Mouse (Mus musculus): ENCODE data around the gene Rap2a. TPM values are rescaled to one million over a fixed set of nuclear protein-coding genes. Genes with fewer than 3 reads are reported as not detected.

The Rap2a gene
- total and polyA plus RNA-seq, 3 experiments, result 1.3 to 1.5 (median 1.4) TPM

GRCm38 (mm10) chr14:120477288-120477981, 809 bp upstream of the Rap2a start (continued):
- TF ChIP-seq SMC3 (IDR thresholded peaks at IDR 0.05; ENCODE audit: low read depth, low read length) (no peak), MAX (IDR thresholded peaks at IDR 0.05; ENCODE audit: low read length) (peak; percentile 68), PAX5 (IDR thresholded peaks at IDR 0.05; ENCODE audit: low read length) (no peak), KAT2A (IDR thresholded peaks at IDR 0.05; ENCODE audit: insufficient replicate concordance, low read length) (0 out of 2 replicates have a peak, but pooled peaks have one; percentile 38), E2F4 (IDR thresholded peaks at IDR 0.05; ENCODE audit: insufficient replicate concordance, low read depth, low read length) (no peak; the same call in 1 of the 2 replicates), GABPA (IDR thresholded peaks at IDR 0.05; ENCODE audit: insufficient replicate concordance, low read depth, low read length) (peak; percentile 90), NELFE (IDR thresholded peaks at IDR 0.05; ENCODE audit: low read depth, low read length) (peak; percentile 68), BHLHE40 (IDR thresholded peaks at IDR 0.05; ENCODE audit: low read depth, low read length) (no peak), IRF4 (IDR thresholded peaks at IDR 0.05; ENCODE audit: low read depth, low read length) (no peak; the same call in none of the 2 replicates)

- dilution Hi-C loops (cut with MboI; ENCODE audit: extremely low pct_ligation_motif_present, extremely low pct_unique_long_range_greater_than_20kb, low sequenced_read_pairs) (no loop called here), in situ Hi-C loops (cut with MboI; ENCODE audit: low pct_ligation_motif_present, low pct_unique_long_range_greater_than_20kb, low sequenced_read_pairs) (no loop called here)
- Histone ChIP-seq H3K4me2 (ENCODE audit: insufficient read depth, low read depth, poor library complexity, severe bottlenecking) (peak overlapping the region; percentile 76), H3K9me3 (replicated peaks; ENCODE audit: low read length) (no peaks in the 10 kb centered on the region), H3K27ac (ENCODE audit: insufficient read depth, low read depth) (no peak overlapping the region), H3K4me1 (ENCODE audit: control insufficient read depth in 1 of 2, insufficient read depth in 2 of 2) (peaks cover 0 to 13% of the 10 kb centered on the region in 2 experiments; a peak in 3 of 4 replicates), H3K79me2 (replicated peaks; ENCODE audit: control insufficient read depth, extremely low read depth, insufficient read depth, poor library complexity, severe bottlenecking) (no peaks in the 10 kb centered on the region), H3K4me3 (replicated peaks in 1 of 3; ENCODE audit: low read depth in 2 of 3, low read length in 2 of 3, poor library complexity in 1 of 3) (peak overlapping the region; percentile 53 to 92 (median 78)), H3K36me3 (replicated peaks in 1 of 2; ENCODE audit: control insufficient read depth in 1 of 2, insufficient read depth in 1 of 2, low read length in 1 of 2) (no peaks in the 10 kb centered on the region), H3K9ac (ENCODE audit: insufficient read depth, low read depth) (peak overlapping the region; percentile 45), H3K27me3 (replicated peaks) (no peaks in the 10 kb centered on the region)
- no peak for TF ChIP-seq KAT2A (IDR thresholded peaks at IDR 0.05; ENCODE audit: insufficient replicate concordance, low read length)
- TF ChIP-seq NRF1 (IDR thresholded peaks at IDR 0.05; ENCODE audit: low read depth, low read length), result 0 out of 2 replicates have a peak, but pooled peaks have one; percentile 28
- no peak for TF ChIP-seq USF1 (IDR thresholded peaks at IDR 0.05; ENCODE audit: low read depth, low read length)
- DNase-seq (ENCODE audit: extremely low read depth), result peak; percentile 6
Measured at GRCm38 (mm10) chr14:120478641-120479341, 547 bp downstream of the Rap2a start.

DNA sequence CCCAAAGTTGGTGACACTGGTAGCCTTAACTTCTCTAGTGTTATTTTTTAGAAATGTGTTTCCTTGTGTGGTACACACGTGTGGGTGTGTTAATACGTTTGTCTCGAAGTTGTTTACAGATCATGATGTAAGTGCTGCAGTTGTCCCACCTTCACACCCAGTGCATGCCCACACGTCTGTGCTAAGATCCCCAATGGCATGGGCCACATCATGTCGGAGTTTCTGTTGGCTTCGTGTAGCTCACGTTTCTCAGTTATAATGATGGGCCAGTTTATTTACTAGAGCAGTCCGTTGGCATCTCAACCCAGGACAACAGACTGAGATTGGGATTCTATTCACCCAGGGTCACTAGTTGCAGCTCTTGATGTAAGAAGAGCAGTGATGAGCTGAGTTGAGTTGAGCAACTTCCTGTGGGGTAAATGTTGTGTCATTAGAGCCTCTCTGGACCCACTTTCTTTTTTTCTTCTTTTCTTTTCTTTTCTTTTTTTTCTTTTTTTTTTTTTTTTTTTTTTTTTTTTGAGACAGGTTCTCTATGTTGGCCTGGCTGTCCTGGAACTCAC, 2.2 kb downstream of the Rap2a start:
- Histone ChIP-seq H3K4me2 (ENCODE audit: insufficient read depth, low read depth, poor library complexity, severe bottlenecking) (no peak overlapping the region), H3K9ac (ENCODE audit: insufficient read depth, low read depth) (no peak overlapping the region), H3K36me3 (replicated peaks in 1 of 2; ENCODE audit: control insufficient read depth in 1 of 2, insufficient read depth in 1 of 2, low read length in 1 of 2) (no peaks in the 10 kb centered on the region), H3K4me1 (ENCODE audit: control insufficient read depth in 1 of 2, insufficient read depth in 2 of 2) (peaks cover 0 to 13% of the 10 kb centered on the region in 2 experiments; a peak in 3 of 4 replicates), H3K9me3 (replicated peaks; ENCODE audit: low read length) (no peaks in the 10 kb centered on the region), H3K4me3 (replicated peaks in 1 of 3; ENCODE audit: low read depth in 2 of 3, low read length in 2 of 3, poor library complexity in 1 of 3) (no peak overlapping the region), H3K27me3 (replicated peaks) (no peaks in the 10 kb centered on the region), H3K79me2 (replicated peaks; ENCODE audit: control insufficient read depth, extremely low read depth, insufficient read depth, poor library complexity, severe bottlenecking) (no peaks in the 10 kb centered on the region), H3K27ac (ENCODE audit: insufficient read depth, low read depth) (no peak overlapping the region)
- no peak for TF ChIP-seq CTCF (conservative IDR thresholded peaks at IDR 0.05 in 1 of 2, IDR thresholded peaks at IDR 0.05 in 1 of 2; ENCODE audit: low read depth in 2 of 2, low read length in 2 of 2)
- no peak for TF ChIP-seq MEF2A (IDR thresholded peaks at IDR 0.05; ENCODE audit: borderline replicate concordance, low read depth, low read length)
- TF ChIP-seq TBP (conservative IDR thresholded peaks at IDR 0.05; ENCODE audit: low read depth, low read length), result no peak
- TF ChIP-seq MAX (IDR thresholded peaks at IDR 0.05; ENCODE audit: low read length), result no peak
- no peak for TF ChIP-seq ZNF384 (IDR thresholded peaks at IDR 0.05; ENCODE audit: low read depth, low read length)
- TF ChIP-seq USF2 (conservative IDR thresholded peaks at IDR 0.05; ENCODE audit: low read depth, low read length), result no peak
- no peak for TF ChIP-seq RAD21 (IDR thresholded peaks at IDR 0.05; ENCODE audit: low read depth, low read length)
- TF ChIP-seq E2F4 (IDR thresholded peaks at IDR 0.05; ENCODE audit: insufficient replicate concordance, low read depth, low read length), result no peak
- TF ChIP-seq UBTF (IDR thresholded peaks at IDR 0.05; ENCODE audit: low read depth, low read length), result no peak
- TF ChIP-seq KAT2A (IDR thresholded peaks at IDR 0.05; ENCODE audit: insufficient replicate concordance, low read length), result no peak
- TF ChIP-seq SMC3 (IDR thresholded peaks at IDR 0.05; ENCODE audit: low read depth, low read length), result no peak
- no peak for TF ChIP-seq EP300 (IDR thresholded peaks at IDR 0.05; ENCODE audit: low read length)
- no peak for TF ChIP-seq CHD2 (IDR thresholded peaks at IDR 0.05; ENCODE audit: low read length)
- no peak for TF ChIP-seq ZMIZ1 (IDR thresholded peaks at IDR 0.05; ENCODE audit: low read depth, low read length)
- no peak for TF ChIP-seq USF1 (IDR thresholded peaks at IDR 0.05; ENCODE audit: low read depth, low read length)
- no peak for TF ChIP-seq PAX5 (IDR thresholded peaks at IDR 0.05; ENCODE audit: low read length)
- TF ChIP-seq IRF4 (IDR thresholded peaks at IDR 0.05; ENCODE audit: low read depth, low read length), result no peak
- no peak for TF ChIP-seq ZC3H11A (IDR thresholded peaks at IDR 0.05; ENCODE audit: low read depth, low read length)
- TF ChIP-seq ETS1 (conservative IDR thresholded peaks at IDR 0.05; ENCODE audit: low read depth, low read length), result no peak
- TF ChIP-seq BHLHE40 (IDR thresholded peaks at IDR 0.05; ENCODE audit: low read depth, low read length), result no peak
- dilution Hi-C loops (cut with MboI; ENCODE audit: extremely low pct_ligation_motif_present, extremely low pct_unique_long_range_greater_than_20kb, low sequenced_read_pairs) (no loop called here), in situ Hi-C loops (cut with MboI; ENCODE audit: low pct_ligation_motif_present, low pct_unique_long_range_greater_than_20kb, low sequenced_read_pairs) (no loop called here)
- no peak for DNase-seq (ENCODE audit: extremely low read depth)

Data from CH12.LX (cell line).